Mouse (Mus musculus) liver, embryonic 11.5 days (tissue): Measurements from ENCODE around the gene Pet100. TPM values are rescaled to one million over a fixed set of nuclear protein-coding genes. Genes with fewer than 3 reads are reported as not detected.

Source experiments
- ATAC-seq: fragments of 200-750 bp; cut with Nextera tagmentation; replicated peaks from 2 replicates; pipeline ENCODE4 v1.8.0; 2017; ENCODE audit warnings: moderate number of reproducible peaks, mild to moderate bottlenecking, moderate TSS enrichment, moderate library complexity; ENCODE audit not compliant: low FRiP score
- DNase-seq: peaks from one replicate; pipeline ENCODE4 v3.0.0-alpha.2; 2017; ENCODE audit warnings: low spot score
- H3K27ac ChIP-seq: fragments of 300-500 bp; sonication (generic); 2 replicates; pipeline ENCODE4 v1.5.1; 2014; ENCODE audit warnings: mild to moderate bottlenecking, low read depth, low read length, control low read depth
- H3K27me3 ChIP-seq: fragments of 300-500 bp; sonication (generic); replicated peaks from 2 replicates; pipeline ENCODE4 v1.6.1; 2014; ENCODE audit warnings: low read length, mixed read lengths; ENCODE audit not compliant: control insufficient read depth, insufficient read depth
- H3K36me3 ChIP-seq: fragments of 300-500 bp; sonication (generic); 2 replicates; pipeline ENCODE4 v1.6.1; 2014; ENCODE audit warnings: mild to moderate bottlenecking, low read length, moderate library complexity, mixed read lengths; ENCODE audit not compliant: control insufficient read depth, insufficient read depth
- H3K4me1 ChIP-seq: fragments of 300-500 bp; sonication (generic); replicated peaks from 2 replicates; pipeline ENCODE4 v1.6.1; 2014; ENCODE audit warnings: low read length, mixed read lengths; ENCODE audit not compliant: control insufficient read depth, insufficient read depth
- H3K4me2 ChIP-seq: fragments of 300-500 bp; sonication (generic); 2 replicates; pipeline ENCODE4 v1.6.1; 2014; ENCODE audit warnings: mild to moderate bottlenecking, control low read depth, moderate library complexity
- H3K4me3 ChIP-seq: fragments of 300-500 bp; sonication (generic); 2 replicates; pipeline ENCODE4 v1.5.1; 2014; ENCODE audit warnings: low read depth, low read length, control low read depth
- H3K9ac ChIP-seq: fragments of 300-500 bp; sonication (generic); 2 replicates; pipeline ENCODE4 v1.6.1; 2014; ENCODE audit warnings: low read depth, low read length, control low read depth
- H3K9me3 ChIP-seq: fragments of 300-500 bp; sonication (generic); 2 replicates; pipeline ENCODE4 v1.6.1; 2016; ENCODE audit warnings: low read length, inconsistent platforms, mixed read lengths; ENCODE audit not compliant: control insufficient read depth
- WGBS: fragments of 180-500 bp; shearing (Covaris S2); extraction: QIAGEN DNeasy Blood & Tissue Kit; methylation state at CpG from one replicate; pipeline ENCODE4 v1.1.7; 2014; 5-methylcytosine and 5-hydroxymethylcytosine counted together
- polyA plus RNA-seq: library from polyadenylated mRNA; unstranded; fragments of >200 nt; fragmentation: Nextera tagmentation; extraction: Ambion mirVana; gene quantifications from 2 replicates; pipeline ENCODE4 v1.2.1, GENCODE M21; 2014

Gene Pet100
- polyA plus RNA-seq, 1 experiment from 2014 or later: 111 TPM

DNA sequence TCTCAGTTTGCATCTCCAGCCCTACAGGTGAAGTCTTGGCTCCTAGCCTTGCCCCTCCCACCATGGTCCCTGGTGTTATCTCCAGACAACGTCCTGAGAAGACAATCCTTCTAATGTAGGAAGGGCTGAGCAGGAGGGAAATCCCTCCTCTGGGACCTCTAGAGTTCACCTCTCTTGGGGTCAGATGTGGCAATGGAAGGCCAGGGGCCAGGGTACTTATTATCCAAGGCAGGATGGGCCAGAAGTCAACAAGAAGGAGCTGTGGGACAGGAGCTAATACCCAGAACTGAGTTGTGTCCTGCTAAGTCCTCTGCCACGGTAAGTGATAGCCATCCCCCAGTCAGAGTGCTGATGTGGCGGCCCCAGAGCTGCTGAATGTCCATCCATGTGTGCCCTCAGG lies 34.2 kb downstream of the Pet100 start, which contains the start of gene Retn:
TSS of gene Retn (plus strand) at position 245 of the 400 bp plus-strand sequence.
- 59% methylated on average over 3 of the region's 3 CpGs for WGBS
- Histone ChIP-seq H3K9me3 (no peaks in the 10 kb centered on the region), H3K27ac (no peak within 1 kb of the TSS), H3K4me3 (no peak within 1 kb of the TSS), H3K27me3 (no peaks in the 10 kb centered on the region), H3K9ac (no peak within 1 kb of the TSS), H3K4me2 (no peak within 1 kb of the TSS), H3K36me3 (no peaks in the 10 kb centered on the region), H3K4me1 (no peaks in the 10 kb centered on the region)
- ATAC-seq (no peak), DNase-seq (no peak)

DNA sequence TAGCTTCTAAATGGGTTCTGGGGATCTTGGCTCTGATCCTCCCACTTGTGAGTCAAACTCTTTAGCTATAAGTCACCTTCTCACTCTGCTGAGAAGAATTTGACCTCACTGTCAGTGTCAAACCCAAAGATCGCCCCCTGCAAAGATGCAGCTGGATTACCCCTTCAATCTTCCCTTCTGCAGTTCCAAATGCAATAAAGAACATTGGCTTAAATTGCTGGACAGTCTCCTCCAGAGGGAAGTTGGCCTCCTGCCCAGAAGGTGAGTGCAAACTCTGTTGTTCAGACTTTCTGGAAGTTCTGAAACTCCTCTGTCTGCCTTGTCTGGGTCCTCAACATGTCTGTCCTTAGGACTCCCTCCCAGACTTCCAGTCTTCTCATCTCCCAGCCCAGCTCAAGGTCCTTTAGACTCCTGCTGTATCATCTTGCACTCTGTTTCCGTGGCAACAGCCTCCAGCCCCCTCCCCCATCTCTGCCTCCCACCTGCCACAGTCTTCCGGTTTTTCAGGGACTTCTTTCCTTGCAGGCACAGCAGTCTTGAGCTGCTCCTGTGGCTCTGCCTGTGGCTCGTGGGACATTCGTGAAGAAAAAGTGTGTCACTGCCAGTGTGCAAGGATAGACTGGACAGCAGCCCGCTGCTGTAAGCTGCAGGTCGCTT lies 35.5 kb downstream of the Pet100 start:
- no peak for DNase-seq
- WGBS: 23% methylated on average over 7 of the region's 7 CpGs
- Histone ChIP-seq H3K9me3 (no peaks in the 10 kb centered on the region), H3K9ac (no peak overlapping the region), H3K27ac (no peak overlapping the region), H3K36me3 (no peaks in the 10 kb centered on the region), H3K4me3 (no peak overlapping the region), H3K27me3 (no peaks in the 10 kb centered on the region), H3K4me2 (no peak overlapping the region), H3K4me1 (no peaks in the 10 kb centered on the region)
- ATAC-seq: no peak

DNA sequence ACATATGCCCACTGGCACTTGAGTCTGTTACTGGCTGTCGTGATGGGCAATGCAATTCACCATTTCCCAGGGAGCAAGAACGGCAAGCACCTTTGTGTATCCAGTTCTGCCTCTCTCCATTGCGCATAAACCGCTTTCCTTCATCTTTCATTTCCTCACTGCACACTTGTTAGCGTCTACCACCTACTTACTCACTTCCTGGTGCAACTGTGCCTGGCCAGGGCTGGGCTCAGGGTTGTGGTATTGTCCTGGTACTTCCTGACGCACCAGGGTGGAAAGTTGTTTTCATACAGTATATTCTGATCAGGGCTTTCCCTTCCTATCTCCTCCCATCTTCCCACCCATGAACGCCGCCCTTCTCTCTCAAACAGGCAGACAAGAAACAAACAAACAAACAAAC lies 39.5 kb downstream of the Pet100 start:
- ATAC-seq (no peak), DNase-seq (no peak)
- no peak overlapping the region for H3K4me3 ChIP-seq
- no peak overlapping the region for H3K27ac ChIP-seq
- no peaks in the 10 kb centered on the region for H3K36me3 ChIP-seq
- H3K4me1 ChIP-seq: no peaks in the 10 kb centered on the region
- no peak overlapping the region for H3K4me2 ChIP-seq
- no peaks in the 10 kb centered on the region for H3K27me3 ChIP-seq
- no peak overlapping the region for H3K9ac ChIP-seq
- 65% methylated on average over 8 of the region's 8 CpGs for whole genome bisulfite sequencing
- no peaks in the 10 kb centered on the region for H3K9me3 ChIP-seq

DNA sequence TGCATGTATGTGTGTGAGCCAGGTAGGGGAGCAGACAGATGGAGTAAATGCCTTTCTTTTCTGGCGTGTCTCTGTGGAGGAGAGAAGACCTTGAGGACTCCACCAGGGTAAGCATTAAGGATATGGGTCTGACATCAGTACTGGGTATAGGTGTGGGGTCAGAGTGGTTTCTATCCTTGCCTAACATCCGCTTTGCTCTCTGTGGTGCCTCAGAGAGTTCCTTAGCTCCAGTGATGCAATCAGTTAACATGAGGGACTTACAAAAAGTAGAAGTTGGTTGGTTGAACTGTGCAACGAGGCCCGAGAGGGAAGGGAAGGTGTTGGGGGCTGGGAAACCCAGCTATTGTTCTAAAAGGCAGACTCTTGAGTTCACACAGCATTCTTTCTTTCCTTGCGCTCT lies 43.1 kb downstream of the Pet100 start:
- Histone ChIP-seq H3K27me3 (no peaks in the 10 kb centered on the region), H3K4me3 (no peak overlapping the region), H3K9me3 (no peaks in the 10 kb centered on the region), H3K4me1 (no peaks in the 10 kb centered on the region), H3K4me2 (no peak overlapping the region), H3K36me3 (no peaks in the 10 kb centered on the region), H3K9ac (no peak overlapping the region), H3K27ac (no peak overlapping the region)
- ATAC-seq: no peak
- WGBS: 51% methylated on average over 5 of the region's 5 CpGs
- no peak for DNase-seq

DNA sequence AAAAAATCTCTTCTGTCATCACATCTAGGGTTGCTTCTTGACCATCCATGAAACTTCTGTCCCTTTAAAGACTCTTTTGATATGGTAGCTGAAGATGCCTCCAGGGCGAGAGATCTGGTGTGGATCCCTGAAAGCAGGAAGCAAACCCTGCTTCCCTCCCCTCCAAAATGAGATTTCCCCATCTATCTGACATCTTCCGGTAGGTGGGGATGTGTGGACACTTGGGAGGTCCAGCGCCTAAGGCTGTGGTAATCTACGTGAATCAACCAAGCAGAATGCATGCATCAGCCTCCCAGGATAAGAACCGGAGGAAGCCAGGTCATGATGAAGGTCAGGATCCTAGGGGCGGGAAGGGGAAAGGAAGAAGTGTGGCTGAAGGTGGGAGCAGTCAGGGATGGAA lies 44.2 kb downstream of the Pet100 start, which contains the start of gene Mcemp1:
TSS of gene Mcemp1 (plus strand) at position 248 of the 400 bp plus-strand sequence.
- no peak within 1 kb of the TSS for H3K27ac ChIP-seq
- H3K4me1 ChIP-seq: no peaks in the 10 kb centered on the region
- 60% methylated on average over 6 of the region's 6 CpGs for WGBS

DNA sequence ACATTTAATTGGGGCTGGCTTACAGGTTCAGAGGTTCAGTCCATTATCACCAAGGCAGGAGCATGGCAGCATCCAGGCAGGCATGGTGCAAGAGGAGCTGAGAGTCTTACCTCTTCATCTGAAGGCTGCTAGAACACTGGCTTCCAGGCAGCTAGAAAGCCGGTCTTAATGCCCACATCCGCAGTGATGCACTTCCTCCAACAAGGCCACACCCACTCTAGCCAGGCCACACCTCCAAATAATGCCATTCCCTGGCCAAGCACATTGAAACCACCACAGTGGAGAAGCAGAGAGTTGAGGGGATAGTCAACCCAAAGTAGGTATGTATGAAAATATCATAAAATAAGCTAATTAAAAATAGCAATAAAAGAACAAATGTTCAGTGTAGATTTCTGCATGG lies 49.0 kb downstream of the Pet100 start:
- Histone ChIP-seq H3K4me3 (no peak overlapping the region), H3K4me1 (no peaks in the 10 kb centered on the region), H3K4me2 (no peak overlapping the region), H3K9me3 (no peaks in the 10 kb centered on the region), H3K27me3 (no peaks in the 10 kb centered on the region), H3K36me3 (no peaks in the 10 kb centered on the region), H3K27ac (no peak overlapping the region), H3K9ac (no peak overlapping the region)
- no peak for ATAC-seq
- no peak for DNase-seq
- 56% methylated on average over 2 of the region's 2 CpGs for WGBS

More for the DNA sequence above, 44.2 kb downstream of the Pet100 start, which contains the start of gene Mcemp1:
- DNase-seq: no peak
- Histone ChIP-seq H3K4me2 (no peak within 1 kb of the TSS), H3K27me3 (no peaks in the 10 kb centered on the region), H3K36me3 (no peaks in the 10 kb centered on the region), H3K9ac (no peak within 1 kb of the TSS), H3K9me3 (no peaks in the 10 kb centered on the region), H3K4me3 (no peak within 1 kb of the TSS)
- ATAC-seq: no peak

DNA sequence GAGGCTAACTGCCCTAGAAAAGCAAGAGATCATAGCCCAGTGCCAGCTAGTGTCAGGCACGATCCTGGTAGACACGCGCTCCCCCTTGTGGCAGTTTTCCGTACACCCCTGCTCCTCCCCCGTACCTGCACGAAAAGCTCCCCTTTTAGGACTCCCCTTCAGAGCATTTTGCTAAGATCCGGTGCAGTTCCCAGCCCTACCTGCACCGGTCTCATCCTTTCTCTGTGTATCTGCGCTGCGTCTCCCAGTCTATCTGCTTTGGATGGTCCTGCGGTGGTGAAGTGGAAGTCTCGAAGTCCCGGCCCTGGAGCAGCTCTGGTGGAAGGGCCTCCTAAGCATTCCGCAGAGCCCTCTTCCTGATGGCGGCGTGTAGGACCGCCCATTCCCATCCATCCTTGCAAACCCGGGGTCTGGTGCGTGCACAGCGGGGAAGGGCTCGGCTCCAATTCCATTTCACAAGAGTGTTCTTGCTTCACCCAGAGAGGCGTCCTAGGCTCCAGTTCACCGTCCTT lies 50.7 kb downstream of the Pet100 start, which contains the start of gene Fcor:
TSS of gene Fcor (minus strand) at position 383 of the 512 bp plus-strand sequence.
- peak within 1 kb of the TSS; percentile 41 for H3K27ac ChIP-seq
- H3K36me3 ChIP-seq: no peaks in the 10 kb centered on the region

DNA sequence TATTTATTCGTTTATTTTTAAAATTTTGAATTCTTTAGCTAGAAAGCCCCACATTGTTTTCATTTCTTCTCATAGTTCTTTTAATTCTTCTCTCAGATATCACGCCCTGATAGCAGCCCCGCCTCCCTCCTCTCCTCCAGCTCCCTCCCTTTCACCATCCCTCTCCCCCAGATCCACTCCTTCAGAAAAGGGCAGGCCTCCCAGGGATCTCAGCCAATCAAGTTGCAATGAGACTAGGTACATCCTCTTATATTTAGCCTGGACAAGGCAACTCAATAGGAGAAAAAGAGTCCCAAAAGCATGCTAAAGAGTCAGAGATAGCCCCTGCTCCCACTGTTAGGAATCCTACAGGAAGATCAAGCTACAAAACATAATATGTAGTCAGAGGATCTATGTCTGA lies 53.3 kb downstream of the Pet100 start:
- H3K27me3 ChIP-seq: no peaks in the 10 kb centered on the region
- H3K4me2 ChIP-seq: no peak overlapping the region
- ATAC-seq (no peak), DNase-seq (no peak)
- peaks cover 13% of the 10 kb centered on the region for H3K4me1 ChIP-seq
- H3K4me3 ChIP-seq: no peak overlapping the region
- no peaks in the 10 kb centered on the region for H3K9me3 ChIP-seq
- 68% methylated on average over 3 of the region's 3 CpGs for WGBS
- H3K27ac ChIP-seq: no peak overlapping the region
- H3K36me3 ChIP-seq: peaks cover 12% of the 10 kb centered on the region
- no peak overlapping the region for H3K9ac ChIP-seq

More for the DNA sequence above, 50.7 kb downstream of the Pet100 start, which contains the start of gene Fcor:
- Histone ChIP-seq H3K4me1 (peaks cover 3% of the 10 kb centered on the region), H3K27me3 (no peaks in the 10 kb centered on the region), H3K4me2 (peak within 1 kb of the TSS; percentile 78), H3K9ac (peak within 1 kb of the TSS; percentile 60), H3K9me3 (no peaks in the 10 kb centered on the region), H3K4me3 (peak within 1 kb of the TSS; percentile 60)
- under 1% methylated on average over 23 of the region's 23 CpGs for WGBS
- DNase-seq (peak; percentile 81), ATAC-seq (peak; percentile 69)
